Mouse (Mus musculus) CH12F3 (cell line): ENCODE data around the gene BC037034.

Experiments used
- in situ Hi-C: fragments of 300-500 bp; cut with MboI; formaldehyde crosslinking; loops from 2 replicates; pipeline ENCODE4 v1.14.3; 2020; ENCODE audit warnings: low sequenced_read_pairs

Gene BC037034

DNA sequence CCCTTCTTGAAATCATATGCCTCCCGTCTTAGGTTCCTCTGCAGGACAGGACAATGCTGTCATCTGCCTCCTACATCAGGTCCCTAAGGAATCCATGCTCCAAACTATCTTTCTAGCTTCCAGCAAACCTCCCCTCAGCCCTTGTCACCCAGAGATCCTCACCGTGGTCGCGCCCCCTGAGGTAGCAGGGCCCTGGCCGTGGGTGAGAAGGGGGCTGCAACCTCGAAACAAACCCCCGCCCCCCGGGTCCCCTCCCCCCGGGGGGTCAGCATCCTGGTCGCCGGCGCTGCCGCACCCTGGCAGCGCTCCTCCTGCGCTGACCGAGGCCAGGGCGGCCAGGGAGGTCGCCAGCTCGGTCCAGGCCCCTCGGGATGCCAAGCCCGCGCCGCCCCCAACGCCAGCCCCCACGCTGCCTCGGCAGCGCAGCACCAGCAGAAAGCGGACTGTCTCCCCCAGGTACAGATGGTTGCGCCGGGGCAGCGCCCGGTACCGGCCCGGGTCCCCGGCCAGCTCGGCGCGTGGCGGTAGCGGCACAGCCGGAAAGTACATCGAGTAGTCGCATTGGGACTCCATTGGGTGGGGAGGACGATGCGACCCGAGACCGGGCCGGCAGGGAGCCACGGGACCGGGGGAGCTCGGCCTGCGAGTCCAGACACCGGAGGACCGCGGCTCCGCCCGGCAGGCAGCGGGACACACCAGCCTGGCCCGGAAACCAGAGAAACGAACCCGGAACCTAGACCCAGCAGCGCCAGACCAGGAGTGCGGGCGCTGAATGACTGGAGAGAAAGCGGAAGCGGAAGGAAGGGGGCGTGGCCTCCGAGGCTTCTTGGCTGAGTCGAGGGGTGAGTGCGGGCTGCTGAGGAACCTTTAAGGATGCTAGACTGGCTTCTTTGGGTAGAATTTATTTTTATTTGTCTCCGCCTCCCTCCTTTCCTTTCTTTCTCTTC, at the start of gene BC037034:
BC037034 (minus strand) TSS at position 774 of the 947 bp plus-strand sequence.
- in situ Hi-C loops = no loop called here

GRCm38 (mm10) chr5:138312795-138313194, 49.0 kb upstream of the BC037034 start:
- in situ Hi-C loops = no loop called here

DNA sequence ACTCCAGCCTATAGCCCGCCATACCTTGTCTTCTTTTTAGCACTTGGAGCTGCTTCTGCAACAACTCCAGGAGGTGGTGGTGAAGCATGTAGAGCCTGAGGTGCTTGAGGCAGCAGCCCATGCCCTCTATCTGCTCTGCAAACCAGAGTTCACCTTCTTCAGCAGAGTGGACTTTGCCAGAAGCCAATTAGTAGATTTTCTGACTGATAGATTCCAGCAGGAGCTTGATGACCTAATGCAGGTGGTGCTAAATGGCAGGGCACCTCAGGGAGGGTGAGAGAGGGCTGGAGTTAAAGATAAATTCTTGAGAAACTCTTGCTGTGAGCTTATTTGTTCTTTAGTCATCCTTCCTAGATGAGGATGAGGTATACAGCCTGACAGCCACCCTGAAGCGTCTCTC, 35.8 kb upstream of the BC037034 start:
- in situ Hi-C loops = no loop called here

DNA sequence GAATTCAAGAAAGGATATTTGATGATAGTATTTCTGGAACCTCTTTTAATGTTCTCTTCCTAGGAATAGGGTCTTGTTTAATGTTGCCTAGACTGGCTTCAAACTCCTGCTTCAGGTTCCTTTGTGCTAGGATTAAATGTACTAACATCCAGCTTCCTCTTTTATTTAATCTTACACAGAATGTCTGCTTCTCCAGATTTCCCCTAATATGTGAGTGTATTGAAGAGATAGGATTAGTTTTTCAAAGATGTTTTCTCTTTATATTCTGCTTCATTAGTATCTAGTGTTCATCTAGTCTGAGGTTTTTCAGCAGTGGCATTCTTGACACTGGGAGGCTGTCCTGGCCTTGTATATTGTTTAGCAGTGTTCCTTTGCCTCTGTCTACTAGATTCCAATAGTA, 30.3 kb upstream of the BC037034 start:
- in situ Hi-C loops = no loop called here

DNA sequence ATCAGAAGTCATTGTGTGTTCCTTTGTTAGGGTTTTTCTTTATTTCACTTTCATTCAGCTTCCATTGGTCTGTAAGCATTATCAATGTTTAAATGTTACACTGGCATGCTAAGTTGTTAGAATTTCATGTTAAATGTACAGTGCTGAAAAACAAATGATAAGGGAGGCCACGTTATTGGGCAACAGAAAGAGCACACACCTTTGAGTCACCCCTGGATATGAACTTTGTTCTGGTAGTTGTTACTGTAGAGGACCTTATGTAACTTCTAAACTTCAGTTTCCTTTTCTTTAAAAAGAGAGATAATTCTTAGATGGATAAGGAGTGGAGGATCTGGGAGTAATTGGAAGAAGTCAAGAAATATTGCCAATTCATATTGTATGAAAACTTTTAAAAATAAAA, 27.8 kb upstream of the BC037034 start:
- in situ Hi-C loops = no loop called here

- in situ Hi-C loops = no loop called here
These were observed 24.0 kb upstream of the BC037034 start for GRCm38 (mm10) chr5:138287861-138288260.

DNA sequence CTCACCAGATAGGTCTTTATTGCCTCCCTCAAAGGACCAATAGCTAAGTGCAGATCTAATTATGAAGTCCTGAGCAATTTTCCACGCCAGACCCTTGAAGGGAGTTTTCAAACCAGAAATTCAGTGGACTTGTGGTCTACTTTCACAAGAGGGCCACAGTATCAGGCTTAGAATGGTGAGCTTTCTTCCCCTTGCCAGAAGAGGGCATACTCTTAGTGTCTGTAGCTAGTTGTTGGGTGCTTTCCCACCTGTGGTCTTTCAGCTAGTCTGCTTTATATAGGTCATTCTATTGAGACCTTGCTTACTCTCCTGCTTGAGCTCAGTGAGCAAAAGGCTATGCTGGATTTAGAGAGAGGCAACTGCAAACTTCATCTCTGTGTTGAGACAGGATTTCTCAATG, 19.7 kb upstream of the BC037034 start:
- in situ Hi-C loops = no loop called here

DNA sequence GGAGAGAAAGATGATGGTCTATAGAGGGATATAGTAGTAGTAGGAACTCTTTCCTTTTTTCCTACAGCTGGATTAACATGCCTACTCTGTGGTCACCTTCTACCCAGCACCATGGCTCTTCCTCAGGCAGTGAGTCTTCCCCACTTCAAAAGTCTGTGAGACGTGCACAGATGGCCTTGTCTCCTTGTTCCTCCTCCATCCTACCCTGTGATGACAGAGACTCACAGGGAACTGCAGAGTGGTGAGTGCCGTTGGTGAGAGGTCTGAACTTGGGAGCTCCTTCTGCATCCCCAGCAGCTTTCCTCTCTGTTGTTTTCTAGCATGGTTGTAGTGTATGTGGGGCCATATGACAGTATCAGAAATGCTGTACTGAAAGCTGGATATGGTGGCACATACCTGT, 18.0 kb upstream of the BC037034 start:
- in situ Hi-C loops = no loop called here

DNA sequence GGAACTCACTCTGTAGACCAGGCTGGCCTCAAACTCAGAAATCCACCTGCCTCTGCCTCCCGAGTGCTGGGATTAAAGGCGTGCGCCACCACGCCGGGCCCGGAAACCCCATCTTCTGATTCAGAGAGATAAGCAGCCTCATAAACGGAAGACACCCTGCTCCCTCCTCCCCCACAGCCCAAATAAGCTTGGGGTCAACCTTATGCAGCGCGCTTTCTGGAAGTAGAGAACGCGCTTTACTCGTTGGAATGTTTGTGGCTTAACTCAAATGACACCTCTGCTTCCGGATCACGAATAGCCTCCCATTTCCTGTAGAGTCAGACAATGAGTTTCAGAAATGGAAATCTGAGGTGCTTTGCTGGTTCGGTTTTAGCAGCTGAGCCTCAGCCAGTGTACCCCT, 17.0 kb upstream of the BC037034 start:
- in situ Hi-C loops = no loop called here

- in situ Hi-C loops = no loop called here
These were observed 16.6 kb upstream of the BC037034 start for GRCm38 (mm10) chr5:138280425-138280768.

GRCm38 (mm10) chr5:138279585-138280424, 16.0 kb upstream of the BC037034 start, which contains the start of the genes Gm43720, Gpc2 and Stag3:
Gene Gm43720 (minus strand): TSS chr5:138279958.
Gene Gpc2 (minus strand): TSS chr5:138280005.
Gene Stag3 (plus strand): TSS chr5:138280240.
- in situ Hi-C loops = no loop called here

DNA sequence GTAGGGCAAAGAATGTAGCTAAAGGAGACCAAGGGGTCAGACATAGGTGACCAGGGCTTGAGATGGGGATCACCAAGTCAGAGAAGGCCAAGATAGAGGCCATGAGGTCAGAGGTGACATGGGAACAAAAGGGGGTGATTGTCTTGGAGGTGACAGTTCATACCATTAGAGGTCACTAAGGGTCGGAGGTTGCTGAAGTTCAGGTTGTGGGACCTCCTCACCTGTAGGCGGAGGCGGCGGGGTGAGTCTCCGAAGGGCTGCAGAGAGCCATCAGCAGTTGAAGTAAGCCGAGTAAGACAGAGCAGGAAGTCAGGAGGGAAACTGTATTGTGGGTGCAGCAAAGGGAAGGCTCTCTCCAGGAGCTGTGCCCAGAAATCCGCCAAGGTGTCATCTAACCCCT, 14.2 kb upstream of the BC037034 start:
- in situ Hi-C loops = no loop called here

DNA sequence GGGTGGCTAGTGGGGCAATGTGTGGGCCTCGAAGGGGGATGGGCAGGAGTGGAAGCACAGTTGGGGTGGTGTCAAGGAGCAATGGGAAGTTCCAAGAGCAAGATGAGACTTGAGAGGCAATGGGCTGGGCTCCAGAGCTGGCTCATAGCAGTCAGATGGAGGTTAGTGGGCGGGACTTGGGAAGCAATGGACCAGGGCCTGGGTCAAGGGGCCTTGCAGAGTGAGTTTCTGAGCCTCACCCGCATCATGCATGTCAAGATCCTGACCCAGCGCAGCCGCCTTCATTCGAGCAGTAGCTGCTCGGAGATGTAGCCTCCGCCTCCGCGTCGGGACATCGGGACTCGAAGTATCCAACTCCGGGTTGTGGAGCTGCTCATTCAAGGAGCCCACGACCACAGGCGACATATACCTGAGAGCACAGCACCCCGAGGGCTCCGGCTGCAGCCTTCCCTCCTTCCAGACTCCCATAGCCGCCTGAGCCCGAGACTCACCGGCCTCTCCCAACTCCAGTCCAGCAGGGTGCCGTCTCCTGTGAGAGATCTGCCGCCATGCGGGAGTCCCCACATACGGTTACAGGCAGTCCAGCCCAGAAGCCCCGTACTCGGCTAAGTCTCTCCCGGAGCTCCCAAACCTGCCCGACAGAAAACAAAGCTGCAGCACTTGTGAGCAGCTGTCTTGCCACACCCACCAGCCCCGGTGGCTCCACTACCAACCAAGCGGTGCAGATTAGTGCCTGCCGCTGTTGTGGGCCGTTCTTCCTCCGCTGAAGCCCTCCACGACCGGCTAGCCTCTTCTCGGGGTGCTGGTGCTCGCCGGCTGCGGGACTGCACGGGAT, 11.6 kb upstream of the BC037034 start:
- in situ Hi-C loops = no loop called here

GRCm38 (mm10) chr5:138274186-138274585, 10.4 kb upstream of the BC037034 start:
- in situ Hi-C loops = no loop called here

DNA sequence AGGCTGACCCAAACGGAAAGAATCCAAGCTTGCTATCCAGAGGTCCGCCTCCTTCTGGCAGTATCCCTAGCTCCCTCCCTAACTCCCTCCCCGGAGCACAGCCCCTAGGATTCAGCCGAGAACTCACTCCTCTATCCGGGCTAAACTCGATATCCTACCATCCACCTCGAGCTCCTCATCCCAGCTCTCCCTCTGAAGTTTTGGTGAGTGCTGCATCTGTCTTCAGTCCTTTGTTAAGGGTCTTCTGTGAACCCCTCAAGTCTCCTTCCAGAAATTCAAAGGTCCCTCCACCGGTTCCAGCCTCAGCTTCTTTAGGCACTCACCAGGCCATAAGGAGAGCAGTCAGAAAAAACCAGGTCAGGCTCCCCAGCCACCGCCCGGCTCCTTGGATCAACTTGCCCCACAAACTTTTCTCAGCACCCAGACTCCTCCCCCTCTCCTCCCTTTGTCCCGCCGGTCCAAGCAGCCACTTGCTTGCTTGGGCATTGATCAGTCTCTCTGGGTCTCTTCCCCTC, 8.6 kb upstream of the BC037034 start, which contains the start of gene Gal3st4:
Gal3st4 (minus strand) TSS at position 432 of the 515 bp plus-strand sequence.
- in situ Hi-C loops = no loop called here

GRCm38 (mm10) chr5:138271232-138271631, 7.4 kb upstream of the BC037034 start:
- in situ Hi-C loops = no loop called here

DNA sequence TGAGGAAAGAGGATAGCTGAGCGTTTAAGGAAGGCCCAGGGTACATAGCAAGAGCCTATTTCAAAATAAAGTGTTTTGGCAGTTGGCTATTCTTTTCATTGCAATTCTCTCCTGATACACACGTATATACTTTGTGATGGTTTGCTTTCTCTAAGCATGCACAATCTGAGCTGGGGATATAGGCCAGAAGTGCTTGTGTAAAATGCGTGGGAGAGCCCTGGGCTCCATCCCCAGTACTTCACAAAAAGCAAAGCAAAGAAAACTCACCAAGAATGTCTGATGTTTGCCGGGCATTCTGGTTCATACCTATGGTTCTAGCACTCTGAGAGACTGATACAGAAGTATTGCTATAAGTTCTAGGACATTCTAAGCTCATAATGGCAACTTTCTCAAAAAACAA, 5.1 kb upstream of the BC037034 start:
- in situ Hi-C loops = no loop called here

DNA sequence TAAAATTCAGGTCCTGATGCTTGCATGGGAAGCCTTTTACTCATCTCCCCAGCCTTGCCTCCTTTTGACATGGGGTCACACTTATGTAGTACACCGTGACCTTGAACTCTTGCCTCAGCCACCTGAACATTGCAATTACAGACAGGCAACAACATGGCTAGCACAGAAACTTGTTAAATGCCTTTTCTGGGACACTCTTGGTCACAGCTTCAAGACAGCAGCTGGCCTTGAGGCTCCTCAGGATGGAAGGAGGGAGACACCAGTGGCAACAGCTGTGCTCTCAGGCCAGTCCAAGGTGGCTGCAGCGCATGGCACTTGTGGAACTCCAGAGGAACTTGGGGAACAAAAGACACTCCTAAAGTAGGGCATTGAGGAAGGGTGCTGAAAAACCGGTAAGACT, 3.3 kb upstream of the BC037034 start:
- in situ Hi-C loops = no loop called here

DNA sequence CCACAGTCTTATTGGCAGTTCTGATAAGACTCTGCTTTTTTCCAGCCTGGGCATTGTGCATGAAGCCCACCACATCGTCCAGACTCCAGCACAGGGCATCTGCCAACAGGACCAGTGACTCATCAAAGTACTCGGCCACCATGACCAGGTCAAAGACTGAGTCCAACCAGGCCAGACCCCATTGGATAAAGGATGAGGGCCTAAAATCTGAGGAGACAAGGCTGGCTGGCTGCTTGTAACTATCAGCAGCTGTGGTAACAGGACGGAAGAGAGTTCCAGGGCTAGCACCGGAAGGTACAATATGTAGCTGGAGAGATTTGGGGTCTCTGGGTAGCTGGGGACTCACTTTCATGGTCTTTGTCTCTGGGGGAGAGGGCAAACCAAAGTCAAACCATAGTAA, 1.9 kb upstream of the BC037034 start:
- in situ Hi-C loops = no loop called here

- in situ Hi-C loops = no loop called here
These were observed 360 bp upstream of the BC037034 start for GRCm38 (mm10) chr5:138264207-138264578.
